Mouse (Mus musculus) bone marrow, adult 2 months (tissue): ENCODE results near the gene Myrip. TPM values are rescaled to one million over a fixed set of nuclear protein-coding genes. Genes with fewer than 3 reads are reported as not detected.
"Not testable (repeated sequence)": the region's sequence is repeated elsewhere in the genome, so short reads cannot be mapped to it uniquely, and the experiment has no call there.

Experiments used
- H3K27ac ChIP-seq: fragments of 200-500 bp; 2 replicates; pipeline ENCODE4 v1.5.1; 2012; ENCODE audit warnings: low read depth, mild to moderate bottlenecking, control low read depth, inconsistent platforms, low read length; ENCODE audit not compliant: control insufficient read depth, poor library complexity, insufficient read depth
- H3K4me1 ChIP-seq: fragments of 200-500 bp; 2 replicates; pipeline ENCODE4 v1.6.1; 2011; ENCODE audit warnings: low read length; ENCODE audit not compliant: control insufficient read depth, insufficient read depth
- H3K4me3 ChIP-seq: fragments of 200-500 bp; replicated peaks from 2 replicates; pipeline ENCODE3; 2011; ENCODE audit warnings: mild to moderate bottlenecking, low read depth, low read length, control low read depth; ENCODE audit not compliant: control insufficient read depth
- CTCF ChIP-seq: fragments of 200-500 bp; IDR thresholded peaks from 2 replicates; pipeline ENCODE4 v1.5.1; 2011; ENCODE audit warnings: low read length, control low read depth; ENCODE audit not compliant: control insufficient read depth, insufficient read depth
- POLR2A ChIP-seq: fragments of 200-500 bp; IDR thresholded peaks from 2 replicates; pipeline ENCODE4 v1.6.1; 2011; ENCODE audit warnings: low read depth, mild to moderate bottlenecking, control low read depth, low read length, borderline replicate concordance; ENCODE audit not compliant: control insufficient read depth
- WGBS: fragments of 180-500 bp; shearing (Covaris S2); methylation state at CpG from one replicate; pipeline ENCODE4 v1.1.7; 2018; 5-methylcytosine and 5-hydroxymethylcytosine counted together
- polyA plus RNA-seq: library from polyadenylated mRNA; stranded (reverse); fragments of >200 nt; gene quantifications from 2 replicates; pipeline ENCODE4 v1.2.4, GENCODE M21; 2011; ENCODE audit warnings: low replicate concordance; ENCODE audit not compliant: missing spikeins, insufficient read depth, insufficient read length

Myrip gene
- polyA plus RNA-seq, result not detected in 2 replicates

GRCm38 (mm10) chr9:120301213-120301612 is at the start of gene Myrip:
Gene Myrip, plus strand, starts transcription at chr9:120301513.
- WGBS, result 64% methylated on average over 1 of the region's 1 CpGs
- H3K4me1 ChIP-seq, H3K27ac ChIP-seq, H3K4me3 ChIP-seq: not testable (repeated sequence)

GRCm38 (mm10) chr9:120259805-120260204 is 41.5 kb upstream of the Myrip start:
- no peak overlapping the region for H3K27ac ChIP-seq
- 19% methylated on average over 8 of the region's 8 CpGs for WGBS
- TF ChIP-seq CTCF, result no peak
- no peak for TF ChIP-seq POLR2A
- H3K4me1 ChIP-seq, result peaks cover 2% of the 10 kb centered on the region
- H3K4me3 ChIP-seq, result no peak overlapping the region

GRCm38 (mm10) chr9:120263994-120264393 is 37.3 kb upstream of the Myrip start:
- no peak overlapping the region for H3K27ac ChIP-seq
- no peak overlapping the region for H3K4me3 ChIP-seq
- TF ChIP-seq POLR2A, result no peak
- no peak for TF ChIP-seq CTCF
- H3K4me1 ChIP-seq, result peaks cover 2% of the 10 kb centered on the region
- 63% methylated on average over 5 of the region's 5 CpGs for WGBS

- 45% methylated on average over 8 of the region's 8 CpGs for WGBS
- H3K4me1 ChIP-seq, result no peaks in the 10 kb centered on the region; the same call in 1 of the 2 replicates
- TF ChIP-seq CTCF (no peak), POLR2A (no peak)
These were observed 28.2 kb upstream of the Myrip start for GRCm38 (mm10) chr9:120273083-120273482.

GRCm38 (mm10) chr9:120275226-120275625 is 26.1 kb upstream of the Myrip start:
- Histone ChIP-seq H3K4me3 (no peak overlapping the region), H3K4me1 (no peaks in the 10 kb centered on the region; the same call in 1 of the 2 replicates), H3K27ac (no peak overlapping the region)
- TF ChIP-seq CTCF, result no peak
- no peak for TF ChIP-seq POLR2A
- 70% methylated on average over 7 of the region's 7 CpGs for WGBS

More at GRCm38 (mm10) chr9:120273083-120273482, 28.2 kb upstream of the Myrip start:
- Histone ChIP-seq H3K27ac (no peak overlapping the region), H3K4me3 (no peak overlapping the region)

- no peaks in the 10 kb centered on the region for H3K4me1 ChIP-seq
- TF ChIP-seq POLR2A (no peak), CTCF (no peak)
- H3K4me3 ChIP-seq, result no peak overlapping the region
- WGBS, result 80% methylated on average over 12 of the region's 12 CpGs
- H3K27ac ChIP-seq, result no peak overlapping the region
These were observed 20.2 kb upstream of the Myrip start for GRCm38 (mm10) chr9:120281147-120281546.

GRCm38 (mm10) chr9:120282461-120283047 is 18.8 kb upstream of the Myrip start:
- Histone ChIP-seq H3K4me1 (no peaks in the 10 kb centered on the region), H3K27ac (no peak overlapping the region), H3K4me3 (no peak overlapping the region)
- 58% methylated on average over 9 of the region's 9 CpGs for WGBS
- no peak for TF ChIP-seq CTCF
- no peak for TF ChIP-seq POLR2A

GRCm38 (mm10) chr9:120283556-120283955 is 17.8 kb upstream of the Myrip start:
- Histone ChIP-seq H3K4me3 (no peak overlapping the region), H3K4me1 (no peaks in the 10 kb centered on the region), H3K27ac (no peak overlapping the region)
- 76% methylated on average over 12 of the region's 12 CpGs for WGBS
- TF ChIP-seq CTCF (no peak), POLR2A (no peak)

GRCm38 (mm10) chr9:120288011-120288410 is 13.3 kb upstream of the Myrip start:
- no peak overlapping the region for H3K27ac ChIP-seq

More at GRCm38 (mm10) chr9:120288011-120288410, 13.3 kb upstream of the Myrip start:
- Histone ChIP-seq H3K4me3 (no peak overlapping the region), H3K4me1 (no peaks in the 10 kb centered on the region)
- TF ChIP-seq POLR2A (no peak), CTCF (no peak)
- 55% methylated on average over 3 of the region's 3 CpGs for WGBS
